Mouse (Mus musculus) forebrain, postnatal 0 days (tissue): ENCODE measurements at regions not wholly inside any gene's neighbourhood (a gene's known extent, or its start where the extent isn't known, plus 50 kb on each side); places are given as distances from the start of the nearest gene placed in this dataset.
A peak's percentile ranks its signal among the peaks of the same experiment; 100 is the strongest.
"Not testable (repeated sequence)": the region's sequence is repeated elsewhere in the genome, so short reads cannot be mapped to it uniquely, and the experiment has no call there.

ENCODE experiments used
- ATAC-seq: fragments of 200-750 bp; cut with Nextera tagmentation; 2 replicates; pipeline ENCODE4 v1.8.0; 2017; ENCODE audit warnings: mild to moderate bottlenecking, moderate library complexity
- DNase-seq: peaks from one replicate; pipeline ENCODE4 v3.0.0-alpha.2; 2015
- H3K27ac ChIP-seq: fragments of 300-500 bp; sonication (generic); 2 replicates; pipeline ENCODE4 v1.5.1; 2014; ENCODE audit warnings: low read depth, mild to moderate bottlenecking, antibody characterized with exemption, low read length, moderate library complexity, mixed read lengths
- H3K27me3 ChIP-seq: fragments of 300-500 bp; sonication (generic); 2 replicates; pipeline ENCODE4 v1.6.1; 2014; ENCODE audit warnings: mild to moderate bottlenecking, low read length, mixed read lengths; ENCODE audit not compliant: insufficient read depth
- H3K36me3 ChIP-seq: fragments of 300-500 bp; sonication (generic); 2 replicates; pipeline ENCODE4 v1.6.1; 2014; ENCODE audit warnings: mild to moderate bottlenecking, moderate library complexity; ENCODE audit not compliant: insufficient read depth
- H3K4me1 ChIP-seq: fragments of 300-500 bp; sonication (generic); 2 replicates; pipeline ENCODE4 v1.6.1; 2014; ENCODE audit warnings: antibody characterized with exemption; ENCODE audit not compliant: insufficient read depth
- H3K4me2 ChIP-seq: fragments of 300-500 bp; sonication (generic); 2 replicates; pipeline ENCODE4 v1.6.1; 2014; ENCODE audit warnings: low read depth, mild to moderate bottlenecking, moderate library complexity
- H3K4me3 ChIP-seq: fragments of 300-500 bp; sonication (generic); 2 replicates; pipeline ENCODE4 v1.5.1; 2014; ENCODE audit warnings: low read depth, low read length, mixed read lengths
- H3K9ac ChIP-seq: fragments of 300-500 bp; sonication (generic); 2 replicates; pipeline ENCODE4 v1.6.1; 2014; ENCODE audit warnings: mild to moderate bottlenecking
- H3K9me3 ChIP-seq: fragments of 300-500 bp; sonication (generic); 2 replicates; pipeline ENCODE4 v1.6.1; 2016; ENCODE audit warnings: low read length
- CTCF ChIP-seq: sonication (generic); IDR thresholded peaks from 2 replicates; pipeline ENCODE4 v1.5.1; 2016; ENCODE audit warnings: antibody characterized with exemption, control low read depth, low read depth
- WGBS: fragments of 180-500 bp; shearing (Covaris S2); extraction: QIAGEN DNeasy Blood & Tissue Kit; methylation state at CpG from one replicate; pipeline ENCODE4 v1.1.7; 2014; 5-methylcytosine and 5-hydroxymethylcytosine counted together

DNA sequence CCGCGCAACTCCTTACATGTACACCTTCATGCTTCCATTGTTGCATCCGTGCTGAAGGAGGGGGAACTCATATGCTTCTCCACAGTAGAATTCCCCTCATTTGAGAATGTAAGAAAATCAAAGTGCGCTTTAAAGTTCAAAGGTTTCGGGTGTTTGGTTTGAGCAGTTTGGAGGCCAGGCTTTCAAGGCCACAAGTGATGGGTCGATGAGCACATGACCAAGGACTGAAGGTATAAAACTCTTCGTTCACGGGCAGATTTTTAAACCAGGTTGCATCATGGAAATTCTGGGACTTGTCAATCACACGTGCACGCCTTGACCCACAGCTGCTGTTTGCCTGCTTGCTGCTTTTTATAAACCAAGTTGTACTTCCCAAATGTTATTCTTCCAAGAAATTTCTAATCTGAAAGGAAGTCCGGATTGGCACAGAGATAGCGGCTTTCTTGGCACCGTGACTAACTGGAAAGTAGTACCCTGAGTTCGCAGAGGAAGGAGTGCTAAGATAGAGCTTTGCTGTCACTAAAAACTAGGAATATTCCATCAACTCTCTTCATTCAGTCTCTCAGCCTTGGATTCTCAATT, 132.7 kb upstream of the Myt1l start:
- ATAC-seq (no peak), DNase-seq (peak; percentile 14)
- H3K4me2 ChIP-seq, result no peak overlapping the region
- no peaks in the 10 kb centered on the region for H3K36me3 ChIP-seq
- no peak overlapping the region for H3K27ac ChIP-seq
- H3K27me3 ChIP-seq, result no peaks in the 10 kb centered on the region
- H3K4me1 ChIP-seq, result no peaks in the 10 kb centered on the region
- no peak for TF ChIP-seq CTCF
- H3K9me3 ChIP-seq, result no peaks in the 10 kb centered on the region
- no peak overlapping the region for H3K4me3 ChIP-seq
- no peak overlapping the region for H3K9ac ChIP-seq
- 73% methylated on average over 14 of the region's 14 CpGs for WGBS

DNA sequence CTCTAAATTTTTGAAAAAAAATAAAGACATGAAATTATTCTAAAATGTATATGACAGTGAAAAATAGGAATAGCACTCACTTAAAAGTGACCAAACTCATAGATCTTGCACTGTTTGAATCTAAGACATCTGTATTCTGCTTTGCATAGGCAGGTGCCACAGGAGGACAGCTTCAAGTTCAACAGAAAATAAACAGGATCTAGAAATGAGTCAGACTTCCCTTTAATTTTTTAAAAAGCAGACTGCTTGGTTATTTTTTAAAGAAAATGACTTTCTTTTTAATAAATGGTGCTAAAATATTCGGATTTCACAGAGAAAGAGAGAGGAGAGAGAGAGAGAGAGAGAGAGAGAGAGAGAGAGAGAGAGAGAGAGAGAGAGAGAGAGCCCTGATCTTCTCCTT, 123.8 kb upstream of the Myt1l start:
- no peak for TF ChIP-seq CTCF
- 21% methylated on average over 1 of the region's 1 CpGs for WGBS
- Histone ChIP-seq H3K36me3 (no peaks in the 10 kb centered on the region), H3K9ac (no peak overlapping the region), H3K27ac (no peak overlapping the region), H3K27me3 (no peaks in the 10 kb centered on the region), H3K4me2 (no peak overlapping the region), H3K4me3 (no peak overlapping the region), H3K4me1 (no peaks in the 10 kb centered on the region), H3K9me3 (no peaks in the 10 kb centered on the region)
- ATAC-seq (no peak), DNase-seq (no peak)

- Histone ChIP-seq H3K4me3 (no peak overlapping the region), H3K9ac (no peak overlapping the region), H3K36me3 (no peaks in the 10 kb centered on the region), H3K4me1 (no peaks in the 10 kb centered on the region), H3K9me3 (no peaks in the 10 kb centered on the region), H3K27me3 (no peaks in the 10 kb centered on the region), H3K4me2 (no peak overlapping the region), H3K27ac (no peak overlapping the region)
- ATAC-seq (no peak), DNase-seq (no peak)
- TF ChIP-seq CTCF, result no peak
- 80% methylated on average over 8 of the region's 8 CpGs for WGBS
These were observed 118.7 kb upstream of the Myt1l start for GRCm38 (mm10) chr12:29409336-29410055.

- H3K36me3 ChIP-seq, result no peaks in the 10 kb centered on the region
- H3K4me1 ChIP-seq, result no peaks in the 10 kb centered on the region
- TF ChIP-seq CTCF, result no peak
- no peak overlapping the region for H3K9ac ChIP-seq
- 54% methylated on average over 3 of the region's 3 CpGs for WGBS
- H3K4me3 ChIP-seq, result no peak overlapping the region
- H3K9me3 ChIP-seq, result no peaks in the 10 kb centered on the region
- DNase-seq (no peak), ATAC-seq (no peak)
- H3K27me3 ChIP-seq, result no peaks in the 10 kb centered on the region
- no peak overlapping the region for H3K4me2 ChIP-seq
- H3K27ac ChIP-seq, result no peak overlapping the region
These were observed 94.2 kb upstream of the Myt1l start for GRCm38 (mm10) chr12:29433936-29434335.

DNA sequence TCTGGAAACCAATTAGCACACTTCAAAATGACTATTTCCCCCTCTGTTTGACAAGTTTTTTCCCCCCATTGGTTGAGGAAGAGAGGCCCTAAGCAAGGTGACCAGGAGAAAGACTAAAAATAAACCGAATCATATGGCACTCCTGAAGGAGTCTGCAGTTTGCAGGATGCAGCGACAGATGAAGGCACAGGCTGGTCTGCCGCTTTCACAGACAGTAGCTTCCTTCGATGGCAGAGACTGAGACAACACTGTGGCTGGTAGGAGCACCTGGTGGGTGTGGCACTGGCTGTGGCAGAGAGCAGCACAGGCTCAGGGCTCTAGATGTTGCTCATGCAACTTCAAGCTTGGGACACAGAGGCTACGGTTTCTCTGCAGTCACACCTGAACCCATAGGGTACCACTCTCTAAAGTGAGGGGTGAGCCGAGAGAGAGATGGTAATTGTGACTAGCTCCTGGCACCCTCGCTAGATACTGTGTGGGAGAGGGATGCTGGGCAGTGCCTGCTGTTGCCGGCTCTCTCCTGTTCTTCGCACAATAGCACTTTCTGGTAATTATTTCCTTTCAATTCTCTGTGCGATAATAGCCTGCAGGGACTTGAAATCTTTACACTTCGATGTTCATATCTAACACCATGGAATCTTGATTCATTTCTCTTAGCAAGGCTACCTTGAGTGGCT, 88.7 kb upstream of the Myt1l start:
- no peaks in the 10 kb centered on the region for H3K4me1 ChIP-seq
- peak; percentile 84 for ATAC-seq
- no peak overlapping the region for H3K4me3 ChIP-seq
- no peaks in the 10 kb centered on the region for H3K36me3 ChIP-seq
- no peak overlapping the region for H3K4me2 ChIP-seq
- 48% methylated on average over 11 of the region's 11 CpGs for WGBS
- H3K27me3 ChIP-seq, result no peaks in the 10 kb centered on the region
- no peak overlapping the region for H3K9ac ChIP-seq
- DNase-seq, result peak; percentile 74
- no peak for TF ChIP-seq CTCF
- H3K9me3 ChIP-seq, result no peaks in the 10 kb centered on the region
- peak overlapping the region; percentile 59; the same call in 1 of the 2 replicates for H3K27ac ChIP-seq

- not testable (repeated sequence) for DNase-seq, ATAC-seq, H3K36me3 ChIP-seq, H3K4me3 ChIP-seq, H3K27me3 ChIP-seq, H3K27ac ChIP-seq, H3K4me2 ChIP-seq, H3K4me1 ChIP-seq, H3K9ac ChIP-seq, H3K9me3 ChIP-seq
- WGBS, result 18% methylated on average over 3 of the region's 3 CpGs
These were observed 63.0 kb upstream of the Myt1l start for GRCm38 (mm10) chr12:29465201-29465600.
